Mouse (Mus musculus) lung, postnatal 0 days (tissue): Measurements from ENCODE around the gene Ube2q1. TPM values are rescaled to one million over a fixed set of nuclear protein-coding genes. Genes with fewer than 3 reads are reported as not detected.

ENCODE experiments used
- ATAC-seq: fragments of 200-750 bp; cut with Nextera tagmentation; 2 replicates; pipeline ENCODE4 v1.8.0; 2017; ENCODE audit warnings: moderate library complexity
- DNase-seq: peaks from one replicate; pipeline ENCODE4 v3.0.0-alpha.2; 2016; ENCODE audit warnings: low spot score
- H3K27ac ChIP-seq: fragments of 300-500 bp; sonication (generic); 2 replicates; pipeline ENCODE4 v1.5.1; 2014; ENCODE audit warnings: antibody characterized with exemption, mild to moderate bottlenecking, low read length, mixed read lengths
- H3K27me3 ChIP-seq: fragments of 300-500 bp; sonication (generic); replicated peaks from 2 replicates; pipeline ENCODE4 v1.6.1; 2014; ENCODE audit warnings: low read length, mixed read lengths; ENCODE audit not compliant: insufficient read depth
- H3K36me3 ChIP-seq: fragments of 300-500 bp; sonication (generic); 2 replicates; pipeline ENCODE4 v1.6.1; 2014; ENCODE audit warnings: low read length, mixed read lengths; ENCODE audit not compliant: insufficient read depth
- H3K4me1 ChIP-seq: fragments of 300-500 bp; sonication (generic); 2 replicates; pipeline ENCODE4 v1.6.1; 2014; ENCODE audit warnings: antibody characterized with exemption, low read depth, low read length, mixed read lengths; ENCODE audit not compliant: insufficient read depth
- H3K4me2 ChIP-seq: fragments of 300-500 bp; sonication (generic); replicated peaks from 2 replicates; pipeline ENCODE4 v1.6.1; 2014; ENCODE audit warnings: low read depth, mild to moderate bottlenecking, low read length, moderate library complexity, mixed read lengths
- H3K4me3 ChIP-seq: fragments of 300-500 bp; sonication (generic); 2 replicates; pipeline ENCODE4 v1.5.1; 2014; ENCODE audit warnings: low read depth, low read length
- H3K9ac ChIP-seq: fragments of 300-500 bp; sonication (generic); replicated peaks from 2 replicates; pipeline ENCODE4 v1.6.1; 2014; ENCODE audit warnings: low read depth, mild to moderate bottlenecking
- H3K9me3 ChIP-seq: fragments of 300-500 bp; sonication (generic); 2 replicates; pipeline ENCODE4 v1.6.1; 2016; ENCODE audit warnings: low read length, mixed read lengths
- CTCF ChIP-seq: IDR thresholded peaks from 2 replicates; pipeline ENCODE4 v1.5.1; 2016; ENCODE audit warnings: antibody characterized with exemption, mild to moderate bottlenecking
- EP300 ChIP-seq: IDR thresholded peaks from 2 replicates; pipeline ENCODE4 v1.6.1; 2016; ENCODE audit warnings: antibody characterized with exemption, mild to moderate bottlenecking, control low read depth
- WGBS: fragments of 180-500 bp; shearing (Covaris S2); extraction: QIAGEN DNeasy Blood & Tissue Kit; methylation state at CpG from one replicate; pipeline ENCODE4 v1.1.7; 2014; 5-methylcytosine and 5-hydroxymethylcytosine counted together
- polyA plus RNA-seq: library from polyadenylated mRNA; unstranded; fragments of >200 nt; fragmentation: Nextera tagmentation; extraction: Ambion mirVana; gene quantifications from 2 replicates; pipeline ENCODE4 v1.2.1, GENCODE M21; 2015

Ube2q1 gene
- polyA plus RNA-seq, 1 experiment from 2014 or later: 12.4 TPM

DNA sequence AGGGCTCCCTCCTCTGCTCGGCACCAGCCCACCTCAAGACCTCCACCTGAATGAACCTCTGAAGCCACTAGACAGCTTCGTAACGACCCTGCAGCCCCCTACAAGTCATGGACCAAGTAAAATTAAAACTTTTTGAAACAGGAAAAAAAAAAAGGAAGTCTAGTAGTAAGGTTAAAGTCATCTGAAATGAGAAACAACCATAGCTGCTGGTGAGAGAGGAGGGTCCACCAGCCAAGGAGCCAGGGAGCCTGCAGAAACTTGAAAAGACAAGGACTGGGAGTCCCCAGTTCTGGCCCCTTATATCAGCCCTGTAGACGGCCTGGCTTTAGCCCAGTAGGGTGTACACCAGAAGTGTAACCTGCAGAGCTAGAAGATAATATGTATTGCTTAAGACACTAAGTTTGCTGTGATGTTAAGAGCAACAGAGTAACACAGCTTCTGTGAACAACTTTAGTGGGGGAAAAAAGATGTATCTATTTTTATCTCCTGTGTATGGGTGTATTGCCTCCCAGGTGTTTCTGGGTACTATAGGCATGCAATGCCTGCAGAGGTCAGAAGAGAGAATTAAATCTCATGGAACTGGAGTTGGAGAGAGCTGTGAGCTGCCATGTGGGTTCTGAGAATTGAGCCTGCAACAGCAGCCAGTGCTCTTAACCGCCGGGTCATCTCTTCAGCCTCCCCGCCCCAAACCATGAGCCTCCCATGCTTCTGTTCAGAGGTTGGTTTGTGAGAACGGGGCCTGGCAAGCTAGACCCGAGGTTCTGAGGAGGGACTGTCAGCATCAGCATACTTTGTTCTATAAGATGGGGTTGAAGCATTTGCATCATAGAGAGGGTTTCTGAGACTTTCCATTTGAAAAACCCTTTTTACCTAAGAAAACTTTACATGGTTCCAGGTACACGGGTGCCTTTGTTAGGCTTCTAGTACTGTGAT, 48.4 kb downstream of the Ube2q1 start:
- ATAC-seq (no peak), DNase-seq (no peak)
- no peaks in the 10 kb centered on the region for H3K27me3 ChIP-seq
- TF ChIP-seq EP300 (no peak), CTCF (no peak)
- H3K27ac ChIP-seq: no peak overlapping the region
- no peak overlapping the region for H3K9ac ChIP-seq
- no peaks in the 10 kb centered on the region for H3K9me3 ChIP-seq
- H3K4me1 ChIP-seq: no peaks in the 10 kb centered on the region
- no peak overlapping the region for H3K4me3 ChIP-seq
- H3K36me3 ChIP-seq: no peaks in the 10 kb centered on the region
- WGBS: 65% methylated on average over 10 of the region's 10 CpGs
- H3K4me2 ChIP-seq: no peak overlapping the region

GRCm38 (mm10) chr3:89823594-89823993, 50.2 kb downstream of the Ube2q1 start:
- ATAC-seq (no peak), DNase-seq (peak; percentile 30)
- Histone ChIP-seq H3K27me3 (no peaks in the 10 kb centered on the region), H3K4me1 (no peaks in the 10 kb centered on the region), H3K27ac (no peak overlapping the region), H3K4me2 (no peak overlapping the region), H3K36me3 (no peaks in the 10 kb centered on the region), H3K9me3 (no peaks in the 10 kb centered on the region), H3K9ac (no peak overlapping the region), H3K4me3 (no peak overlapping the region)
- WGBS: 30% methylated on average over 2 of the region's 2 CpGs
- TF ChIP-seq CTCF (no peak), EP300 (peak; percentile 24; the same call in 1 of the 2 replicates)

GRCm38 (mm10) chr3:89826295-89826694, 52.9 kb downstream of the Ube2q1 start:
- no peak for DNase-seq
- no peaks in the 10 kb centered on the region for H3K4me1 ChIP-seq
- no peak overlapping the region for H3K27ac ChIP-seq
- WGBS: 69% methylated on average over 3 of the region's 3 CpGs
- H3K4me2 ChIP-seq: no peak overlapping the region
- no peaks in the 10 kb centered on the region for H3K36me3 ChIP-seq
- TF ChIP-seq CTCF: no peak
- no peak for TF ChIP-seq EP300
- 0 out of 2 replicates have a peak, but pooled peaks cover 6% of the 10 kb centered on the region for H3K27me3 ChIP-seq
- no peaks in the 10 kb centered on the region for H3K9me3 ChIP-seq
- no peak overlapping the region for H3K4me3 ChIP-seq
- ATAC-seq: no peak
- H3K9ac ChIP-seq: no peak overlapping the region

DNA sequence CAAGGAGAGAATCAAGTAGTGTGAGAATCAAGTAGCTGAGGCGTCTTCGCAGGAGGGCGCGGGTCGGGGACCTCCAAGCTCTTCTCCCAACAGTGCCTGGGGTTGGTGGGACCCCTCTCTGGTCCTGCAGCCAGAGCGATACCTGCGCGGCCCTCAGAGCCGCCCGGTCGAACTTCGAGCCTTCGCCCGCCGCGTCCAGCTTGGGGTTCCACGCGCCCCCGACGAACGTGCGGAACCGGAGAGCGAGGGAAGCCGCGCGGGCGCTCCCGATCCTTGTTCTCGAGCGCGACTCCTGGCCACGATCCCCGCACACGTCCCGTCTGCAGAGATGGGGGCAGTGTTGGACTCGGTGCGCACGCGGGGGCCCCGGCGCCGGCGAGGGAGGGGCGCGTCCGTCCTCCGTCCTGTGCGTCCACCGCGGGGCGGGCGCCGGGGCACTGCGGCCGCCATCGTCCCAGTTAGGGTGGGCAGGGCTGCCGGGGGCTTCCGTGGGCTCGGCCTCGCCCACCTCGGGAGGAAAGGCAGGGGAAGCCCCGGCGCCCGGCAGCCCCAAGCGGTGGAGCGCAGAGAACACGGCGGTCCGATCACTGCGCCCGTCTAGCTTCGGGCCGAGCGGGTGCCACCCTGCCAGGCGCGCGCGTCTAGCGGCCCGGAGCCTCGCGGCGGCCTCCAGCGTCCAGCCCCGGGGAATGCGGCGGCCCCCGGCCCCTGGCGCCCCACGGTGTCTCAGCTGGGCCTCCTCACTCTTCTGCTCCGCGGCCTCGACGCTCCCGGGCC, 57.6 kb downstream of the Ube2q1 start, which contains the start of gene She:
She (plus strand) TSS at position 556 of the 777 bp plus-strand sequence.
- H3K4me3 ChIP-seq: peak within 1 kb of the TSS; percentile 50
- peak; percentile 49 for DNase-seq
- H3K4me1 ChIP-seq: no peaks in the 10 kb centered on the region
- TF ChIP-seq EP300: no peak
- peak; percentile 14; the same call in 1 of the 2 replicates for TF ChIP-seq CTCF
- peak within 1 kb of the TSS; percentile 66 for H3K9ac ChIP-seq
- H3K27ac ChIP-seq: peak within 1 kb of the TSS; percentile 85
- H3K4me2 ChIP-seq: peak within 1 kb of the TSS; percentile 55
- ATAC-seq: peak; percentile 80
- no peaks in the 10 kb centered on the region for H3K9me3 ChIP-seq
- 0 out of 2 replicates have a peak, but pooled peaks cover 15% of the 10 kb centered on the region for H3K27me3 ChIP-seq
- WGBS: 4% methylated on average over 63 of the region's 96 CpGs
- no peaks in the 10 kb centered on the region for H3K36me3 ChIP-seq

Other genes starting within 250 kb of the Ube2q1 start
- gene Adar, start 58.6 kb upstream of the Ube2q1 start, polyA plus RNA-seq: 7.5 and 7.9 TPM in 2 replicates
- 0.17 and 0.27 TPM in 2 replicates for gene Chrnb2, start 9.0 kb upstream of the Ube2q1 start, polyA plus RNA-seq
- gene She, start 57.8 kb downstream of the Ube2q1 start, polyA plus RNA-seq: 11.2 and 12.1 TPM in 2 replicates
- 15.7 and 17.9 TPM in 2 replicates for gene Il6ra, start 139.6 kb downstream of the Ube2q1 start, polyA plus RNA-seq
- 7.1 and 7.4 TPM in 2 replicates for gene Atp8b2, start 189.9 kb downstream of the Ube2q1 start, polyA plus RNA-seq
- 80.5 and 93.6 TPM in 2 replicates for gene Hax1, start 225.2 kb downstream of the Ube2q1 start, polyA plus RNA-seq